Mouse (Mus musculus): ENCODE measurements around the gene Ndufb10.

GRCm38 (mm10) chr17:24686514-24686913 lies 37.8 kb downstream of the Ndufb10 start:
- TF ChIP-seq GATA1 (IDR thresholded peaks at IDR 0.05; ENCODE audit: borderline replicate concordance, low read length) (no peak), FLI1 (IDR thresholded peaks at IDR 0.05; ENCODE audit: low read length) (no peak)
